8 mouse cellular contexts compared by ENCODE assay signal in the genomic region with DNA sequence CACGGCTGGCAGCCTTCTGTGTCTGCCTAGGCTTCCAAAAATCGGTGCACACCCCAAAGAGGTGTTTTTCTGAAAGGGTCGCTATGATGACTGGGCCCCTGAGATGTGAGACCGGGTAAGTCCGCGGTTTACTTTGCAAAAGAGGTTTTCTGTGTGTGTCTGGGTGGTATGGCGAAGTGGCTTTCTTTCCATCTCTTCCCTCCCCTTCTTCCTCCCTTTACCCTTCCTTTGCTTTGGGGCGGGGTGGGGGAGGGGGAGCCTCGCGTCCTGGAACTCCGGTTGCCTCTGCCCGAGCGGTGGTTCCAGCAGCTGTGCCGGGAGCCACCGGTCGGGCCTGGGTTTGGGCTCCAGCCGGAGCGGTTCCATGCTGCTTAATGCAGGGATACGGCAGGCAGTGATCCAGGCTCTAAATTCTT. TPM values are rescaled to one million over a fixed set of nuclear protein-coding genes. Genes with fewer than 3 reads are reported as not detected.
DNase-seq lines count a peak whose midpoint lies in the region; ATAC-seq and TF ChIP-seq lines count a peak whose summit lies in the region.

No protein-coding gene starts in this region.

- peak; percentile 35 for ATAC-seq in kidney, embryonic 15.5 days (replicated peaks; ENCODE audit: low FRiP score)
- peak; percentile 57 for ATAC-seq in forebrain, embryonic 16.5 days
- peak; percentile 63 for ATAC-seq in midbrain, postnatal 0 days (ENCODE audit: low FRiP score)

- H3K27me3 ChIP-seq in kidney, embryonic 15.5 days = peaks cover 62% of the 10 kb centered on the region
- no peaks in the 10 kb centered on the region for H3K27me3 ChIP-seq in forebrain, embryonic 16.5 days (replicated peaks; ENCODE audit: control insufficient read depth, insufficient read depth, low read length)
- H3K27me3 ChIP-seq in midbrain, postnatal 0 days (ENCODE audit: insufficient read depth, low read length) = no peaks in the 10 kb centered on the region

- TF ChIP-seq CTCF in midbrain, postnatal 0 days (IDR thresholded peaks at IDR 0.05) = no peak

- H3K9ac ChIP-seq in kidney, embryonic 15.5 days = peak overlapping the region; percentile 41
- H3K9ac ChIP-seq in forebrain, embryonic 16.5 days (replicated peaks; ENCODE audit: low read depth, low read length) = peak overlapping the region; percentile 89
- H3K9ac ChIP-seq in midbrain, postnatal 0 days (replicated peaks; ENCODE audit: low read length, poor library complexity, severe bottlenecking) = peak overlapping the region; percentile 94

- WGBS in kidney, embryonic 15.5 days = under 1% methylated on average over 19 of the region's 19 CpGs
- under 1% methylated on average over 19 of the region's 19 CpGs for WGBS in forebrain, embryonic 16.5 days
- WGBS in midbrain, postnatal 0 days = under 1% methylated on average over 19 of the region's 19 CpGs

- DNase-seq in kidney, adult 9 months = no peak
- peak; percentile 52 to 59 for DNase-seq in cerebellum, adult 18-20 months
- peak; percentile 60 to 62 for DNase-seq in layer of hippocampus, postnatal 10 days (ENCODE audit: low spot score in 2 of 2)
- peak; percentile 67 for DNase-seq in midbrain, postnatal 0 days (ENCODE audit: low spot score)
- DNase-seq in adipocyte (ENCODE audit: low spot score) = no peak
- DNase-seq in urinary bladder, postnatal 14 days (ENCODE audit: low spot score) = no peak

- peaks cover 37% of the 10 kb centered on the region for H3K4me1 ChIP-seq in kidney, embryonic 15.5 days
- H3K4me1 ChIP-seq in forebrain, embryonic 16.5 days (replicated peaks; ENCODE audit: control insufficient read depth, insufficient read depth, low read length) = peaks cover 17% of the 10 kb centered on the region
- H3K4me1 ChIP-seq in midbrain, postnatal 0 days (ENCODE audit: insufficient read depth, low read length) = no peaks in the 10 kb centered on the region

- H3K4me2 ChIP-seq in kidney, embryonic 15.5 days = peak overlapping the region; percentile 92
- H3K4me2 ChIP-seq in forebrain, embryonic 16.5 days (ENCODE audit: low read length) = peak overlapping the region; percentile 70
- H3K4me2 ChIP-seq in midbrain, postnatal 0 days (ENCODE audit: low read depth, low read length, poor library complexity, severe bottlenecking) = peak overlapping the region; percentile 68

- peak overlapping the region; percentile 60 for H3K4me3 ChIP-seq in kidney, embryonic 15.5 days (replicated peaks)
- H3K4me3 ChIP-seq in forebrain, embryonic 16.5 days (replicated peaks; ENCODE audit: low read length) = peak overlapping the region; percentile 86
- peak overlapping the region; percentile 92 for H3K4me3 ChIP-seq in midbrain, postnatal 0 days (ENCODE audit: low read depth, low read length)

- H3K36me3 ChIP-seq in kidney, embryonic 15.5 days = no peaks in the 10 kb centered on the region
- no peaks in the 10 kb centered on the region for H3K36me3 ChIP-seq in forebrain, embryonic 16.5 days (ENCODE audit: control insufficient read depth, insufficient read depth)
- H3K36me3 ChIP-seq in midbrain, postnatal 0 days (ENCODE audit: insufficient read depth, low read length) = peaks cover 4% of the 10 kb centered on the region; the same call in 1 of the 2 replicates

- H3K27ac ChIP-seq in kidney, embryonic 15.5 days = no peak overlapping the region
- peak overlapping the region; percentile 98 for H3K27ac ChIP-seq in forebrain, embryonic 16.5 days (ENCODE audit: low read length)
- H3K27ac ChIP-seq in midbrain, postnatal 0 days (ENCODE audit: low read depth, low read length) = peak overlapping the region; percentile 97

- no peaks in the 10 kb centered on the region for H3K9me3 ChIP-seq in kidney, embryonic 15.5 days (replicated peaks)
- H3K9me3 ChIP-seq in forebrain, embryonic 16.5 days (ENCODE audit: control insufficient read depth, low read length) = no peaks in the 10 kb centered on the region
- no peaks in the 10 kb centered on the region for H3K9me3 ChIP-seq in midbrain, postnatal 0 days (ENCODE audit: low read length)

RNA-seq across cellular contexts. Expression of gene Slitrk5, which starts 1.3 kb away (rescaled TPM):
- 0.75 and 0.96 TPM in 2 replicates for polyA plus RNA-seq in kidney, embryonic 15.5 days (2015; fragmentation: Nextera tagmentation; extraction: Ambion mirVana)
- polyA plus RNA-seq in forebrain, embryonic 16.5 days (2015; fragmentation: Nextera tagmentation; extraction: Ambion mirVana) = 26.4 and 26.8 TPM in 2 replicates
- 10 to 100 TPM; 76.0 to 82.2 TPM for total RNA-seq in layer of hippocampus, postnatal 10 days (2021)
- 55.0 and 55.5 TPM in 2 replicates for total RNA-seq in midbrain, postnatal 0 days (2014; rRNA removed)
- polyA plus RNA-seq in midbrain, postnatal 0 days (2015; fragmentation: Nextera tagmentation; extraction: Ambion mirVana) = 30.4 and 31.0 TPM in 2 replicates

Comparison
In these comparisons a context has a peak if more than half of its experiments do, and no peak if none do; other contexts are left out.
1. H3K9ac ChIP-seq: peak in every context shown above with its lines; median percentile 94 in midbrain, postnatal 0 days; 89 in forebrain, embryonic 16.5 days; 41 in kidney, embryonic 15.5 days.
2. DNase-seq: peak in cerebellum, adult 18-20 months (2 of 2), layer of hippocampus, postnatal 10 days (2 of 2) and midbrain, postnatal 0 days (single experiment); none in kidney, adult 9 months (single experiment), adipocyte (single experiment) and urinary bladder, postnatal 14 days (single experiment).
3. RNA of gene Slitrk5, which starts 1.3 kb away (polyA plus RNA-seq): 30.4 to 31.0 TPM in midbrain, postnatal 0 days and 26.4 to 26.8 TPM in forebrain, embryonic 16.5 days; 0.75 to 0.96 TPM in kidney, embryonic 15.5 days; every median in the first group is over 10 times any median in the second.
4. Peak in every context shown above with its lines, with median percentiles within 50 percentile points of each other: ATAC-seq, H3K4me2 ChIP-seq and H3K4me3 ChIP-seq.